ENCODE assay signal across 12 mouse cellular contexts in the genomic region with DNA sequence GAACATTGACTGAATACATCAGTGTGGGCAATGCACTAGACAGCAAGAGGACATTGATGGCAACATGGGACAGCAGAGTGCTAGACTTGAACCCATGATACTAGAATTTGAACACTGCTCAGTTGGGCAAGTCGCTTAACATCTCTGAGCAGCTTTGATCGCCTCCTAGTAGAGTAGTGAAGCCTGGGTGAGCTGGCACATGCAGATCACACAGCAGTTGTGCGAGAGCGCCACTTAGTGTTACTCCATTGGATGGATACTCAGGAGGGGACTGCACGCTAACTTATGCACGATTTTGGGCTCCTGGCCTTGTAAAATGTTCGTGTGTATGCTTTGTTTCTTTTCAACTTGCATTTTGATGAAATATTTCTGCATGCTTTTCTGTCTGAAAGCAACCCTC. TPM values are rescaled to one million over a fixed set of nuclear protein-coding genes. Genes with fewer than 3 reads are reported as not detected.
DNase-seq lines count a peak whose midpoint lies in the region; ATAC-seq and TF ChIP-seq lines count a peak whose summit lies in the region.
"Had no signal": no experiment of that assay in that cellular context is flagged by ENCODE, and none has a peak within 500 bp of the region (broad histone marks: within the 10 kb centered on the region; RNA-seq: fewer than 3 reads in every experiment).

No protein-coding gene starts in this region.

- H3K4me3 ChIP-seq in gastrocnemius, adult 2 months, result no peak overlapping the region
- H3K4me3 ChIP-seq in lung, embryonic 14.5 days (ENCODE audit: low read depth, low read length), result no peak overlapping the region
- H3K4me3 ChIP-seq in ES-Bruce4 (ENCODE audit: low read depth, low read length), result no peak overlapping the region
- H3K4me3 ChIP-seq in liver, postnatal 0 days (ENCODE audit: low read depth, low read length), result no peak overlapping the region
- H3K4me3 ChIP-seq in heart, embryonic 11.5 days (ENCODE audit: low read depth, low read length), result no peak overlapping the region
- H3K4me3 ChIP-seq: myocyte had no signal

- intact Hi-C loops in gastrocnemius, adult 2 months (cut with DNase I), result no loop called here

- TF ChIP-seq POLR2A in ES-Bruce4 (IDR thresholded peaks at IDR 0.05; ENCODE audit: insufficient read depth, low read length), result no peak

- peaks cover 31% of the 10 kb centered on the region for H3K36me3 ChIP-seq in lung, embryonic 14.5 days (ENCODE audit: insufficient read depth)
- peaks cover 5% of the 10 kb centered on the region for H3K36me3 ChIP-seq in ES-Bruce4 (ENCODE audit: control insufficient read depth, insufficient read depth, low read length, poor library complexity, severe bottlenecking)
- peaks cover 50% of the 10 kb centered on the region for H3K36me3 ChIP-seq in liver, postnatal 0 days (replicated peaks; ENCODE audit: insufficient read depth, low read length)
- 0 out of 2 replicates have a peak, but pooled peaks cover 2% of the 10 kb centered on the region for H3K36me3 ChIP-seq in heart, embryonic 11.5 days (ENCODE audit: control insufficient read depth, insufficient read depth, low read length)

- no peak overlapping the region for H3K9ac ChIP-seq in lung, embryonic 14.5 days
- H3K9ac ChIP-seq in ES-Bruce4 (ENCODE audit: low read depth, poor library complexity, severe bottlenecking), result no peak overlapping the region
- H3K9ac ChIP-seq in liver, postnatal 0 days (replicated peaks), result no peak overlapping the region
- no peak overlapping the region for H3K9ac ChIP-seq in heart, embryonic 11.5 days (ENCODE audit: low read depth, low read length)

- no peak for DNase-seq in gastrocnemius, adult 2 months
- no peak for DNase-seq in gastrocnemius, adult 8-10 months (ENCODE audit: low spot score in 2 of 2)
- DNase-seq in lung, embryonic 14.5 days, result peak; percentile 48
- no peak for DNase-seq in lung, postnatal 25 days (ENCODE audit: low spot score)
- no peak for DNase-seq in liver, postnatal 0 days
- no peak for DNase-seq in ovary, postnatal 36 days (ENCODE audit: low spot score)
- DNase-seq: adrenal gland, postnatal 25 days; kidney, adult 8-10 months had no signal

- no peak for ATAC-seq in lung, embryonic 14.5 days (ENCODE audit: insufficient read depth)
- ATAC-seq in liver, postnatal 0 days, result no peak
- no peak for ATAC-seq in heart, embryonic 11.5 days (replicated peaks; ENCODE audit: insufficient number of reproducible peaks, low FRiP score, low TSS enrichment)

- WGBS in lung, embryonic 14.5 days, result 67% methylated on average over 7 of the region's 7 CpGs
- 71% methylated on average over 7 of the region's 7 CpGs for WGBS in liver, postnatal 0 days (ENCODE audit: insufficient replicate concordance)
- WGBS in heart, embryonic 11.5 days (ENCODE audit: insufficient replicate concordance), result 67% methylated on average over 7 of the region's 7 CpGs

- TF ChIP-seq EP300 in ES-Bruce4 (IDR thresholded peaks at IDR 0.05; ENCODE audit: insufficient read depth, low read depth, low read length), result no peak
- TF ChIP-seq EP300 in liver, postnatal 0 days (IDR thresholded peaks at IDR 0.05; ENCODE audit: low read depth), result no peak

- H3K4me2 ChIP-seq in lung, embryonic 14.5 days, result no peak overlapping the region
- H3K4me2 ChIP-seq in liver, postnatal 0 days (ENCODE audit: low read depth, low read length), result no peak overlapping the region
- H3K4me2 ChIP-seq in heart, embryonic 11.5 days, result no peak overlapping the region

- H3K4me1 ChIP-seq in lung, embryonic 14.5 days (ENCODE audit: insufficient read depth), result no peaks in the 10 kb centered on the region
- H3K4me1 ChIP-seq in ES-Bruce4 (ENCODE audit: control insufficient read depth, insufficient read depth, low read length), result no peaks in the 10 kb centered on the region
- H3K4me1 ChIP-seq in liver, postnatal 0 days (ENCODE audit: insufficient read depth), result no peaks in the 10 kb centered on the region
- H3K4me1 ChIP-seq in heart, embryonic 11.5 days (ENCODE audit: control insufficient read depth, insufficient read depth, low read length), result 0 out of 2 replicates have a peak, but pooled peaks cover 3% of the 10 kb centered on the region

- no peaks in the 10 kb centered on the region for H3K9me3 ChIP-seq in lung, embryonic 14.5 days (ENCODE audit: low read depth, low read length)
- no peaks in the 10 kb centered on the region for H3K9me3 ChIP-seq in ES-Bruce4 (replicated peaks; ENCODE audit: control insufficient read depth, insufficient read depth, low read length, poor library complexity, severe bottlenecking)
- no peaks in the 10 kb centered on the region for H3K9me3 ChIP-seq in liver, postnatal 0 days (ENCODE audit: low read length)
- no peaks in the 10 kb centered on the region for H3K9me3 ChIP-seq in heart, embryonic 11.5 days (replicated peaks; ENCODE audit: control insufficient read depth, low read length)
- H3K9me3 ChIP-seq: G1E had no signal

- no peaks in the 10 kb centered on the region for H3K27me3 ChIP-seq in lung, embryonic 14.5 days (ENCODE audit: insufficient read depth, low read length)
- H3K27me3 ChIP-seq in ES-Bruce4 (ENCODE audit: control insufficient read depth, insufficient read depth, low read length, poor library complexity, severe bottlenecking), result no peaks in the 10 kb centered on the region
- H3K27me3 ChIP-seq in liver, postnatal 0 days (ENCODE audit: insufficient read depth, low read length), result no peaks in the 10 kb centered on the region
- no peaks in the 10 kb centered on the region for H3K27me3 ChIP-seq in heart, embryonic 11.5 days (ENCODE audit: control insufficient read depth, insufficient read depth, low read length)

- no peak overlapping the region for H3K27ac ChIP-seq in gastrocnemius, adult 2 months
- H3K27ac ChIP-seq in lung, embryonic 14.5 days (ENCODE audit: low read depth), result no peak overlapping the region
- H3K27ac ChIP-seq in ES-Bruce4 (ENCODE audit: insufficient read depth, low read length), result no peak overlapping the region
- H3K27ac ChIP-seq in liver, postnatal 0 days (ENCODE audit: low read depth), result no peak overlapping the region
- no peak overlapping the region for H3K27ac ChIP-seq in heart, embryonic 11.5 days (ENCODE audit: low read depth, low read length)

- peak; percentile 19; the same call in 1 of the 2 replicates for TF ChIP-seq CTCF in gastrocnemius, adult 2 months (IDR thresholded peaks at IDR 0.05)
- TF ChIP-seq CTCF in lung, embryonic 14.5 days (IDR thresholded peaks at IDR 0.05; ENCODE audit: low read depth), result peak; percentile 51
- TF ChIP-seq CTCF in ES-Bruce4 (IDR thresholded peaks at IDR 0.05; ENCODE audit: low read depth, low read length), result peak; percentile 57
- peak; percentile 47 for TF ChIP-seq CTCF in liver, postnatal 0 days (IDR thresholded peaks at IDR 0.05; ENCODE audit: low read depth)

RNA-seq across cellular contexts. Expression of gene Cntrl, which starts 15.4 kb away (rescaled TPM):
- total RNA-seq in gastrocnemius, adult 2 months (2021), result 1 to 10 TPM; 8.0 to 8.4 TPM
- 1 to 10 TPM; 4.1 to 6.0 (median 4.6) TPM for total RNA-seq in gastrocnemius, adult 8-10 months (2022)
- 30.5 and 30.8 TPM in 2 replicates for polyA plus RNA-seq in lung, embryonic 14.5 days (2014; fragmentation: Nextera tagmentation; extraction: Ambion mirVana)
- 48.2 and 49.0 TPM in 2 replicates for polyA plus RNA-seq in ES-Bruce4 (2011; ENCODE audit: insufficient read depth, insufficient read length, low read depth, missing spikeins)
- 10.5 and 10.8 TPM in 2 replicates for polyA plus RNA-seq in liver, postnatal 0 days (2015; fragmentation: Nextera tagmentation; extraction: Ambion mirVana)
- 18.9 and 23.0 TPM in 2 replicates for polyA plus RNA-seq in heart, embryonic 11.5 days (2014; fragmentation: Nextera tagmentation; extraction: Ambion mirVana)

RNA-seq across cellular contexts. Expression of gene AI182371, which starts 23.4 kb away (rescaled TPM):
- not detected for total RNA-seq in gastrocnemius, adult 2 months (2021)
- under 1 TPM in 1 of 4 experiments, not detected in 3; 0.16 TPM for total RNA-seq in gastrocnemius, adult 8-10 months (2022)
- 0.15 TPM in 1 of 2 replicates, not detected in the other for polyA plus RNA-seq in lung, embryonic 14.5 days (2014; fragmentation: Nextera tagmentation; extraction: Ambion mirVana)
- 0.93 and 1.3 TPM in 2 replicates for polyA plus RNA-seq in ES-Bruce4 (2011; ENCODE audit: insufficient read depth, insufficient read length, low read depth, missing spikeins)
- 90.6 and 102 TPM in 2 replicates for polyA plus RNA-seq in liver, postnatal 0 days (2015; fragmentation: Nextera tagmentation; extraction: Ambion mirVana)
- polyA plus RNA-seq in heart, embryonic 11.5 days (2014; fragmentation: Nextera tagmentation; extraction: Ambion mirVana), result 0.34 and 0.99 TPM in 2 replicates

Comparison
In these comparisons a context has a peak if more than half of its experiments do, and no peak if none do; other contexts are left out.
1. RNA of gene AI182371, which starts 23.4 kb away (polyA plus RNA-seq): 90.6 to 102 TPM in liver, postnatal 0 days; 0.93 to 1.3 TPM in ES-Bruce4, 0.34 to 0.99 TPM in heart, embryonic 11.5 days and 0.15 TPM in lung, embryonic 14.5 days; every median in the first group is over 10 times any median in the second.
2. Peak in every context shown above with its lines, with median percentiles within 50 percentile points of each other: CTCF ChIP-seq.